ENCODE assay signal across 11 mouse cellular contexts in the genomic region with DNA sequence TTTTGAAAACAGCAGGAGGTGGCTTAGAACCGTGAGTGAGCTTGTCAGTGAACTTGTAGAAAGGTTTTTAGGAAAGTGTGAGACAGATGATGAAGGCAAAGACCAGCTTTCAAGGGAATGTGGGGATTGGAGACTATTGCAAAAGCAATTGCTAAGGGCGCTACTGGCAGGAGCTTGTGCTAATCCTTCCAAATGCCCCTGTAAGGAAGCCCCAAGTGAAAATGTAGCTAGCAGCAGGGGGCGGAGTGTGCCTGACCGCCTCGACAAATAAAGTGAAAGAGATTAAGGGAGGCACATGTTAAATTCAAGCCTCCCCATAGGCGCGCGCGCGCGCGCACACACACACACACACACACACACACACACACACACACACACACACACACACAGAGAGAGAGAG. TPM values are rescaled to one million over a fixed set of nuclear protein-coding genes. Genes with fewer than 3 reads are reported as not detected.
DNase-seq lines count a peak whose midpoint lies in the region; ATAC-seq and TF ChIP-seq lines count a peak whose summit lies in the region.
"Not testable (repeated sequence)": the region's sequence is repeated elsewhere in the genome, so short reads cannot be mapped to it uniquely, and the experiment has no call there.
"Had no signal": no experiment of that assay in that cellular context is flagged by ENCODE, and none has a peak within 500 bp of the region (broad histone marks: within the 10 kb centered on the region; RNA-seq: fewer than 3 reads in every experiment).

No protein-coding gene starts in this region.

- TF ChIP-seq POLR2A in lung, adult 2 months (IDR thresholded peaks at IDR 0.05; ENCODE audit: borderline replicate concordance, extremely low read depth, low read depth, low read length), result not testable (repeated sequence)

- H3K27me3 ChIP-seq in embryonic facial prominence, embryonic 14.5 days (replicated peaks; ENCODE audit: control insufficient read depth, insufficient read depth, low read length); heart, embryonic 11.5 days (ENCODE audit: control insufficient read depth, insufficient read depth, low read length); intestine, embryonic 16.5 days (replicated peaks; ENCODE audit: control insufficient read depth, insufficient read depth, low read length); neural tube, embryonic 11.5 days (ENCODE audit: control insufficient read depth, insufficient read depth, low read length): not testable (repeated sequence)

- peak; percentile 77 for DNase-seq in adrenal gland, postnatal 14 days
- DNase-seq in embryonic facial prominence, embryonic 14.5 days (ENCODE audit: low spot score), result peak; percentile 69
- DNase-seq in layer of hippocampus, postnatal 36 days, result peak; percentile 19 to 30
- peak; percentile 26 for DNase-seq in lung, adult 2 months
- peak; percentile 47 for DNase-seq in neural tube, embryonic 11.5 days (ENCODE audit: low spot score)
- DNase-seq in testis, postnatal 14 days (ENCODE audit: low spot score), result peak; percentile 50

- TF ChIP-seq CTCF in lung, adult 2 months (IDR thresholded peaks at IDR 0.05; ENCODE audit: insufficient read depth, low read length), result not testable (repeated sequence)

- not testable (repeated sequence) for H3K9me3 ChIP-seq in embryonic facial prominence, embryonic 14.5 days (ENCODE audit: control insufficient read depth, low read length); heart, embryonic 11.5 days (replicated peaks; ENCODE audit: control insufficient read depth, low read length); intestine, embryonic 16.5 days (ENCODE audit: control insufficient read depth, low read length); neural tube, embryonic 11.5 days (ENCODE audit: control insufficient read depth, low read length)

- H3K4me2 ChIP-seq in embryonic facial prominence, embryonic 14.5 days (ENCODE audit: low read depth, low read length), result peak overlapping the region; percentile 38
- H3K4me2 ChIP-seq in heart, embryonic 11.5 days, result peak overlapping the region; percentile 49
- 0 out of 2 replicates have a peak overlapping the region, but pooled peaks have one; percentile 19 for H3K4me2 ChIP-seq in intestine, embryonic 16.5 days (ENCODE audit: low read depth, low read length)
- not testable (repeated sequence) for H3K4me2 ChIP-seq in neural tube, embryonic 11.5 days (ENCODE audit: low read depth)

- peak; percentile 55; the same call in 1 of the 2 replicates for ATAC-seq in embryonic facial prominence, embryonic 14.5 days (ENCODE audit: low read depth)
- ATAC-seq in heart, embryonic 11.5 days (replicated peaks; ENCODE audit: insufficient number of reproducible peaks, low FRiP score, low TSS enrichment); neural tube, embryonic 11.5 days (ENCODE audit: insufficient read depth, low FRiP score, low TSS enrichment): not testable (repeated sequence)
- ATAC-seq in intestine, embryonic 16.5 days, result peak; percentile 65

- H3K9ac ChIP-seq in embryonic facial prominence, embryonic 14.5 days (ENCODE audit: low read depth, low read length); heart, embryonic 11.5 days (ENCODE audit: low read depth, low read length); intestine, embryonic 16.5 days (ENCODE audit: low read depth, low read length); neural tube, embryonic 11.5 days (ENCODE audit: low read length): not testable (repeated sequence)

- H3K4me3 ChIP-seq in embryonic facial prominence, embryonic 14.5 days (ENCODE audit: low read depth, low read length); heart, embryonic 11.5 days (ENCODE audit: low read depth, low read length); intestine, embryonic 16.5 days (ENCODE audit: low read length); lung, adult 2 months (replicated peaks; ENCODE audit: extremely low read depth, low read depth, low read length); neural tube, embryonic 11.5 days (ENCODE audit: low read depth, low read length): not testable (repeated sequence)

- not testable (repeated sequence) for H3K27ac ChIP-seq in embryonic facial prominence, embryonic 14.5 days (replicated peaks; ENCODE audit: low read depth, low read length); heart, embryonic 11.5 days (ENCODE audit: low read depth, low read length); intestine, embryonic 16.5 days (ENCODE audit: low read length); neural tube, embryonic 11.5 days (ENCODE audit: low read depth, low read length)

- 22% methylated on average over 12 of the region's 12 CpGs for WGBS in embryonic facial prominence, embryonic 14.5 days
- 12% methylated on average over 12 of the region's 12 CpGs for WGBS in heart, embryonic 11.5 days (ENCODE audit: insufficient replicate concordance)
- WGBS in intestine, embryonic 16.5 days, result 16% methylated on average over 12 of the region's 12 CpGs
- WGBS in lung, adult 2 months, result 3% methylated on average over 12 of the region's 12 CpGs
- 31% methylated on average over 12 of the region's 12 CpGs for WGBS in neural tube, embryonic 11.5 days

- not testable (repeated sequence) for H3K4me1 ChIP-seq in embryonic facial prominence, embryonic 14.5 days (ENCODE audit: control insufficient read depth, insufficient read depth, low read length); heart, embryonic 11.5 days (ENCODE audit: control insufficient read depth, insufficient read depth, low read length); intestine, embryonic 16.5 days (ENCODE audit: control insufficient read depth, insufficient read depth, low read length); lung, adult 2 months (ENCODE audit: control insufficient read depth, insufficient read depth, low read length); neural tube, embryonic 11.5 days (ENCODE audit: control insufficient read depth, insufficient read depth, low read length)

- not testable (repeated sequence) for H3K36me3 ChIP-seq in embryonic facial prominence, embryonic 14.5 days (ENCODE audit: control insufficient read depth, insufficient read depth, low read length); heart, embryonic 11.5 days (ENCODE audit: control insufficient read depth, insufficient read depth, low read length); intestine, embryonic 16.5 days (ENCODE audit: control insufficient read depth, insufficient read depth, low read length); neural tube, embryonic 11.5 days (ENCODE audit: control insufficient read depth, insufficient read depth, low read length)

RNA-seq across cellular contexts. Expression of gene Nat8, which starts 5.4 kb away (rescaled TPM):
- total RNA-seq in adrenal gland, postnatal 14 days (2021), result 1.6 TPM in 2 replicates
- polyA plus RNA-seq in embryonic facial prominence, embryonic 14.5 days (2014; fragmentation: Nextera tagmentation; extraction: Ambion mirVana), result not detected in 2 replicates
- polyA plus RNA-seq in heart, embryonic 11.5 days (2014; fragmentation: Nextera tagmentation; extraction: Ambion mirVana), result not detected in 2 replicates
- 7.3 and 12.6 TPM in 2 replicates for polyA plus RNA-seq in intestine, embryonic 16.5 days (2015; fragmentation: Nextera tagmentation; extraction: Ambion mirVana)
- 1 to 10 TPM; 3.2 to 3.7 TPM for total RNA-seq in layer of hippocampus, postnatal 36 days (2021)
- 0.31 and 0.45 TPM in 2 replicates for polyA plus RNA-seq in lung, adult 2 months (2012; rRNA removed)
- not detected in 2 replicates for polyA plus RNA-seq in neural tube, embryonic 11.5 days (2014; fragmentation: Nextera tagmentation; extraction: Ambion mirVana)
- total RNA-seq: gastrocnemius, postnatal 36 days; MEL had no signal

RNA-seq across cellular contexts. Expression of gene Nat8f5, which starts 16.5 kb away (rescaled TPM):
- total RNA-seq in adrenal gland, postnatal 14 days (2021), result 1.4 and 1.9 TPM in 2 replicates
- 0.21 TPM in 1 of 2 replicates, not detected in the other for polyA plus RNA-seq in embryonic facial prominence, embryonic 14.5 days (2014; fragmentation: Nextera tagmentation; extraction: Ambion mirVana)
- polyA plus RNA-seq in heart, embryonic 11.5 days (2014; fragmentation: Nextera tagmentation; extraction: Ambion mirVana), result not detected in 2 replicates
- polyA plus RNA-seq in intestine, embryonic 16.5 days (2015; fragmentation: Nextera tagmentation; extraction: Ambion mirVana), result 0.59 and 0.65 TPM in 2 replicates
- 1 to 10 TPM; 7.5 to 7.6 TPM for total RNA-seq in layer of hippocampus, postnatal 36 days (2021)
- polyA plus RNA-seq in lung, adult 2 months (2012; rRNA removed), result 0.27 TPM in 1 of 2 replicates, not detected in the other
- not detected in 2 replicates for polyA plus RNA-seq in neural tube, embryonic 11.5 days (2014; fragmentation: Nextera tagmentation; extraction: Ambion mirVana)
- total RNA-seq: gastrocnemius, postnatal 36 days; MEL had no signal
- polyA plus RNA-seq: limb, embryonic 15.5 days had no signal

RNA-seq across cellular contexts. Expression of gene Nat8f6, which starts 16.6 kb away (rescaled TPM):
- total RNA-seq in adrenal gland, postnatal 14 days (2021), result 0.41 and 0.45 TPM in 2 replicates
- not detected in 2 replicates for polyA plus RNA-seq in embryonic facial prominence, embryonic 14.5 days (2014; fragmentation: Nextera tagmentation; extraction: Ambion mirVana)
- polyA plus RNA-seq in heart, embryonic 11.5 days (2014; fragmentation: Nextera tagmentation; extraction: Ambion mirVana), result not detected in 2 replicates
- polyA plus RNA-seq in intestine, embryonic 16.5 days (2015; fragmentation: Nextera tagmentation; extraction: Ambion mirVana), result not detected in 2 replicates
- 1 to 10 TPM; 1.8 to 2.2 TPM for total RNA-seq in layer of hippocampus, postnatal 36 days (2021)
- 1.4 and 4.3 TPM in 2 replicates for polyA plus RNA-seq in lung, adult 2 months (2012; rRNA removed)
- polyA plus RNA-seq in neural tube, embryonic 11.5 days (2014; fragmentation: Nextera tagmentation; extraction: Ambion mirVana), result not detected in 2 replicates
- total RNA-seq: gastrocnemius, postnatal 36 days; MEL had no signal
- polyA plus RNA-seq: limb, embryonic 15.5 days had no signal

RNA-seq across cellular contexts. Expression of gene Nat8f2, which starts 31.7 kb away (rescaled TPM):
- total RNA-seq in adrenal gland, postnatal 14 days (2021), result 0.64 and 3.5 TPM in 2 replicates
- polyA plus RNA-seq in embryonic facial prominence, embryonic 14.5 days (2014; fragmentation: Nextera tagmentation; extraction: Ambion mirVana), result not detected in 2 replicates
- polyA plus RNA-seq in heart, embryonic 11.5 days (2014; fragmentation: Nextera tagmentation; extraction: Ambion mirVana), result not detected in 2 replicates
- polyA plus RNA-seq in intestine, embryonic 16.5 days (2015; fragmentation: Nextera tagmentation; extraction: Ambion mirVana), result 0.04 TPM in 1 of 2 replicates, not detected in the other
- 1 to 10 TPM; 2.4 to 2.8 TPM for total RNA-seq in layer of hippocampus, postnatal 36 days (2021)
- polyA plus RNA-seq in lung, adult 2 months (2012; rRNA removed), result 0.03 and 0.11 TPM in 2 replicates
- not detected in 2 replicates for polyA plus RNA-seq in neural tube, embryonic 11.5 days (2014; fragmentation: Nextera tagmentation; extraction: Ambion mirVana)
- total RNA-seq: gastrocnemius, postnatal 36 days had no signal
- polyA plus RNA-seq: limb, embryonic 15.5 days had no signal

Comparison
In these comparisons a context has a peak if more than half of its experiments do, and no peak if none do; other contexts are left out.
1. DNase-seq: peak in every context shown above with its lines; median percentile 77 in adrenal gland, postnatal 14 days; 69 in embryonic facial prominence, embryonic 14.5 days; 50 in testis, postnatal 14 days; 47 in neural tube, embryonic 11.5 days; 26 in lung, adult 2 months; 24 in layer of hippocampus, postnatal 36 days.